Mouse (Mus musculus) lung, postnatal 36 days (tissue): Measurements from ENCODE around the gene Cdr1.

ENCODE experiments used
- DNase-seq: peaks from one replicate; pipeline ENCODE4 v3.0.0; 2022; ENCODE audit warnings: mixed read lengths

Gene Cdr1

DNA sequence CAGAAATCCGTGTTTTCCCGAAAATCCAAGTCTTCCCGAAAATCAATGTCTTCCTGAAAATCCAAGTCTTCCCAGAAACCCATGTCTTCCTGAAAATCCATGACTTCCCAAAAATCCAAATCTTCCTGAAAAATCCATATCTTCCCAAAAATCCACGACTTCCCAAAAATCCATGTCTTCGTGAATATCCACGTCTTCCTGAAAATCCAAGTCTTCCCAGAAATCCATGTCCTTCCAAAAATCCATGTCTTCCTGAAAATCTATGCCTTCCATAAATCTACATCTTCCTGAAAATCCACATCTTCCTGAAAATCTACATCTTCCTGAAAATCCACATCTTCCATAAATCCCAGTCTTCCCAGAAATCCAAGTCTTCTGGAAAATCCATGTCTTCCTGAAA, at the start of gene Cdr1:
Gene Cdr1 (minus strand): TSS at position 101 of the 400 bp plus-strand sequence.
- DNase-seq, result no peak

DNA sequence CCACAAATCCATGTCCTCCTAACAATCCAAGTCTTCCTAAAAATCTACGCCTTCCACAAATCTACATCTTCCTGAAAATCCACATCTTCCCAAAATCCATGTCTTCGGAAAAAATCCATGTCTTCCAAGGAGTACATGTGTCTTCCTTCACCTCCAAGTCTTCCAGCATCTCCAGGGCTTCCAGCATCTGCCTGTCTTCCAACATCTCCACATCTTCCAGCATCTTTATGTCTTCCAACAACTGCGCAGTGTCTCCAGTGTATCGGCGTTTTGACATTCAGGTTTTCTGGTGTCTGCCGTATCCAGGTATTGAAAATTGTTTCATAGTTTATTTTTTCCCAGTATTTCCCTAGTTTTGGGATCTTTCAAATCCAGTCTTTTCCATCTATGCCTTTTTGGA, 511 bp upstream of the Cdr1 start:
- DNase-seq, result no peak

- peak; percentile 1 for DNase-seq
Observed at GRCm38 (mm10) chrX:61166519-61166918, 18.8 kb downstream of the Cdr1 start.

DNA sequence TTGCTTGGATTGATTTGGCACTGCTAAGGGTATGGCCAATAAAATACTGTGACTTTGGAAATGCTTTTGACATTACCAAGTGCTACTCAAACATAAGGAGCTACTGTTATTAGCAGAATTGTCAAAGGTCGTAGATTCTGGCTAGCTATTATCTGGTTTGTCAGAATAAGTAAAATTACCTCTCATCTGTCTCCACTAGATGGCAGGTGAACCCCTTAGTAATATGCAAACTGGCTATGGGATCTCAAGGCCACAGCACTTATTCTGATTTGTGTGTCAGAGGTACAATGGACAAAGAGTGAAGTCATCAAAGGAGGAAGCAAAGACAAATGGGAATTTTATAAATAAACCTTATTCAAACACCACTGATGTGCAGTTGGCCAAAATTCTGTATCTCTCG, 24.1 kb downstream of the Cdr1 start:
- no peak for DNase-seq

DNA sequence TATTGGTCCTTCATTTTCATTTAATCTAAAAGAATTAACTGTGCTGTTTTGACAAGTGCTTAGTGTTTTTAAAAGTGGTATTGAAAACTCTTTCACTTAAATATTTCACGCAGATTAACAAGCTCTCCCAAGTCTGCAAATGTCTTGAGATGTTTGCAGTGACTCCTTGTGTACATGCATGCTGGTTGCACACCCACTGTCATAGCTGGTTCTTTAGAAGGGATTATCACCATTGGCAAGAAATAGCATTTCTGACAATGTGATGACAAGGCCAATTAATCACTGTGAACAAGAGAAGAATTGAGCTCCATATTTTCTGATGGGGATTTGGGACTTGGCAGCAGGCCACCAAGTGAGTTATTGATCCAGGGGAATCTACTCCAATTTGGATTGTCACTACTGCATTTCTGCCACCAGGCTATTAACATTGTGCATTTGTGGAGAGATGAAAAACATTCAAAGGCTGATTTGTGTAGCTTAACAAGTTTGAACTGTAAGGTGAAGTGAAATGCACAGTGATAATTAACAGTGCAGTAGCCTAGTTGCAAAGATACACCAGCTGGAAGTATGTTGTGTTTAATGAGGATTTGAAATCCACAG, 30.6 kb downstream of the Cdr1 start:
- DNase-seq, result no peak

- DNase-seq, result no peak
Observed at GRCm38 (mm10) chrX:61154246-61154645, 31.1 kb downstream of the Cdr1 start.

DNA sequence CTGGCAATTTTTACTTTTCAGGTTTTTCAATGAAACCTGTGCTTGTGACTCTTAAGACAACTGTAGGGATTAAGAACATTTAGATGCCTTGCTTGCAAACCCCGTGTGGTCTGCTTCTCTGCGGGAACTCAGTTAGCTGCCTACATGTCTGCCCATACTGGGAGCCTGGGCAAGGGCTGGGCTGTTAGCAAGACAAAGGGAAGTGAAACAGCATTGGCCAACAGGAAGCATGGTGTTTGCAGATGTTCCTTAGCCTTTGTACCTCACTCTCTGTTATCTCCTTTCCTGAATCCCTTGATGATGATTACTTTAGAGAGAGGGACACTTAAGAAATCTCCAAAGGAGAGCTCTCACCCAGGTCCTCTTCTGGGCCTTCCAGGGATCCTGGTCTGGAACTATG, 38.8 kb downstream of the Cdr1 start:
- peak; percentile 1 for DNase-seq

- DNase-seq, result no peak
Observed at GRCm38 (mm10) chrX:61145416-61145815, 39.9 kb downstream of the Cdr1 start.

- DNase-seq, result no peak
Observed at GRCm38 (mm10) chrX:61134592-61134991, 50.8 kb downstream of the Cdr1 start.
